Mouse (Mus musculus): ENCODE data around the gene AI854703. TPM values are rescaled to one million over a fixed set of nuclear protein-coding genes. Genes with fewer than 3 reads are reported as not detected.
"Not testable (repeated sequence)": the region's sequence is repeated elsewhere in the genome, so short reads cannot be mapped to it uniquely, and the experiment has no call there.

Gene AI854703
- total and polyA plus RNA-seq, 3 experiments = 0.11 TPM; not detected in 2

- TF ChIP-seq TAL1 (conservative IDR thresholded peaks at IDR 0.05; ENCODE audit: low read depth, low read length) (no peak), POLR2AphosphoS5 (IDR thresholded peaks at IDR 0.05; ENCODE audit: insufficient replicate concordance, low read depth, low read length) (no peak), GATA1 (IDR thresholded peaks at IDR 0.05; ENCODE audit: borderline replicate concordance, low read length) (no peak), CTCF (IDR thresholded peaks at IDR 0.05; ENCODE audit: low read depth, low read length) (no peak), GATA2 (IDR thresholded peaks at IDR 0.05; ENCODE audit: borderline replicate concordance, low read depth, low read length) (no peak)
- DNase-seq (ENCODE audit: low spot score) (no peak), ATAC-seq (ENCODE audit: extremely low read depth, insufficient number of reproducible peaks, low FRiP score, poor library complexity, severe bottlenecking) (no peak)
- H3K27me3 ChIP-seq (ENCODE audit: insufficient read depth, low read length) = no peaks in the 10 kb centered on the region
- H3K9me3 ChIP-seq (replicated peaks) = no peaks in the 10 kb centered on the region
- H3K4me1 ChIP-seq (ENCODE audit: insufficient read depth, low read depth, low read length) = no peaks in the 10 kb centered on the region
- no peaks in the 10 kb centered on the region for H3K36me3 ChIP-seq (replicated peaks)
- H3K4me3 ChIP-seq (ENCODE audit: low read depth, low read length) = no peak overlapping the region
Measured at GRCm38 (mm10) chr6:48609512-48609911, 17.1 kb upstream of the AI854703 start.

DNA sequence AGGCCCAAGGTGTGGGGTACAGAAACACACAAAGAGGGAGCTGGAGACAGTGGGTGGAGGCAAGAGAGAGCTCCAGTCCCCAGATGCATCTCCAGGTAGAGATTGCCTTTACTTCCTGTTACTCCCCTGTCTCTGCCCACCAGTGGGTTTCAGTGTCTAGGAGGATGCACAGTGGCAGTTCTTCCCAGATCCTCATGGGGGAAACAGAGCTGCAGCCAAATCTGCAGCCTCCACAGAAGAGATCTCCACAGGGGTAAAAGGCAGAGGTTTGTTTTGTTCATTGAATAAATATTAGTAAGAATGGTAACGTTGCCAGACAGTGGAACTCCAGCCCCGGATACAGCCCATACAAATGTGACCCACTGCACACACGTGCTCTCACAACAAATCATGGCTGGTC lies 15.9 kb upstream of the AI854703 start:
- H3K9me3 ChIP-seq (replicated peaks) = no peaks in the 10 kb centered on the region
- ATAC-seq (ENCODE audit: extremely low read depth, insufficient number of reproducible peaks, low FRiP score, poor library complexity, severe bottlenecking) = no peak
- no peaks in the 10 kb centered on the region for H3K36me3 ChIP-seq (replicated peaks)
- TF ChIP-seq CTCF (IDR thresholded peaks at IDR 0.05; ENCODE audit: low read depth, low read length) (no peak), TAL1 (conservative IDR thresholded peaks at IDR 0.05; ENCODE audit: low read depth, low read length) (no peak), POLR2AphosphoS5 (IDR thresholded peaks at IDR 0.05; ENCODE audit: insufficient replicate concordance, low read depth, low read length) (no peak), GATA2 (IDR thresholded peaks at IDR 0.05; ENCODE audit: borderline replicate concordance, low read depth, low read length) (no peak), GATA1 (IDR thresholded peaks at IDR 0.05; ENCODE audit: borderline replicate concordance, low read length) (no peak)
- no peaks in the 10 kb centered on the region for H3K4me1 ChIP-seq (ENCODE audit: insufficient read depth, low read depth, low read length)
- no peak overlapping the region for H3K4me3 ChIP-seq (ENCODE audit: low read depth, low read length)
- no peak for DNase-seq (ENCODE audit: low spot score)
- H3K27me3 ChIP-seq (ENCODE audit: insufficient read depth, low read length) = no peaks in the 10 kb centered on the region

GRCm38 (mm10) chr6:48613464-48613863 lies 13.1 kb upstream of the AI854703 start:
- DNase-seq (ENCODE audit: low spot score) = no peak
- no peak overlapping the region for H3K4me3 ChIP-seq (ENCODE audit: low read depth, low read length)

GRCm38 (mm10) chr6:48614756-48615155 lies 11.8 kb upstream of the AI854703 start:
- ATAC-seq (ENCODE audit: extremely low read depth, insufficient number of reproducible peaks, low FRiP score, poor library complexity, severe bottlenecking) = no peak
- H3K9me3 ChIP-seq (replicated peaks) = no peaks in the 10 kb centered on the region
- H3K36me3 ChIP-seq (replicated peaks) = no peaks in the 10 kb centered on the region

More at GRCm38 (mm10) chr6:48613464-48613863, 13.1 kb upstream of the AI854703 start:
- H3K9me3 ChIP-seq (replicated peaks) = no peaks in the 10 kb centered on the region
- H3K27me3 ChIP-seq (ENCODE audit: insufficient read depth, low read length) = no peaks in the 10 kb centered on the region
- no peak for TF ChIP-seq POLR2AphosphoS5 (IDR thresholded peaks at IDR 0.05; ENCODE audit: insufficient replicate concordance, low read depth, low read length)
- TF ChIP-seq CTCF (IDR thresholded peaks at IDR 0.05; ENCODE audit: low read depth, low read length) = no peak
- TF ChIP-seq TAL1 (conservative IDR thresholded peaks at IDR 0.05; ENCODE audit: low read depth, low read length) = no peak
- TF ChIP-seq GATA1 (IDR thresholded peaks at IDR 0.05; ENCODE audit: borderline replicate concordance, low read length) = no peak
- TF ChIP-seq GATA2 (IDR thresholded peaks at IDR 0.05; ENCODE audit: borderline replicate concordance, low read depth, low read length) = no peak
- no peak for ATAC-seq (ENCODE audit: extremely low read depth, insufficient number of reproducible peaks, low FRiP score, poor library complexity, severe bottlenecking)
- H3K4me1 ChIP-seq (ENCODE audit: insufficient read depth, low read depth, low read length) = no peaks in the 10 kb centered on the region
- no peaks in the 10 kb centered on the region for H3K36me3 ChIP-seq (replicated peaks)

DNA sequence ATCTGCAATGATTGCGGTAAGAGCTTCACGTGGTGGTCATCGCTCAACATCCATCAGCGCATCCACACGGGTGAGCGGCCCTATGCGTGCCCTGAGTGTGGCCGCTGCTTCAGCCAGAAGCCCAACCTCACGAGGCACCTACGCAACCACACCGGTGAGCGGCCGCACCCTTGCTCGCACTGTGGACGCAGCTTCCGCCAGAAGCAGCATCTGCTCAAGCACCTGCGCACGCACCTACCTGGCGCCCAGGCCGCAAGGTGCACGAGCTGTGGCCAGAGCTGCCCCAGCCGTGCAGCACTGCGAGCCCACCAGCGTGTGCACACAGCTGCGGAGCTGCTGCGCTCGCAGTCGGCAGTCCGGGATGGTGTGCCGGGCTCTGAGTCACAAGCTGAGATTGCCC lies 6.5 kb upstream of the AI854703 start:
- H3K4me3 ChIP-seq (ENCODE audit: low read depth, low read length) = no peak overlapping the region; the same call in 1 of the 2 replicates
- H3K27me3 ChIP-seq (ENCODE audit: insufficient read depth, low read length) = peaks cover 3% of the 10 kb centered on the region; the same call in 1 of the 2 replicates
- H3K36me3 ChIP-seq (replicated peaks) = no peaks in the 10 kb centered on the region
- no peak for DNase-seq (ENCODE audit: low spot score)
- no peaks in the 10 kb centered on the region for H3K9me3 ChIP-seq (replicated peaks)
- no peak for ATAC-seq (ENCODE audit: extremely low read depth, insufficient number of reproducible peaks, low FRiP score, poor library complexity, severe bottlenecking)
- no peak for TF ChIP-seq TAL1 (conservative IDR thresholded peaks at IDR 0.05; ENCODE audit: low read depth, low read length)
- TF ChIP-seq GATA2 (IDR thresholded peaks at IDR 0.05; ENCODE audit: borderline replicate concordance, low read depth, low read length) = no peak
- no peak for TF ChIP-seq POLR2AphosphoS5 (IDR thresholded peaks at IDR 0.05; ENCODE audit: insufficient replicate concordance, low read depth, low read length)
- TF ChIP-seq CTCF (IDR thresholded peaks at IDR 0.05; ENCODE audit: low read depth, low read length) = no peak
- no peak for TF ChIP-seq GATA1 (IDR thresholded peaks at IDR 0.05; ENCODE audit: borderline replicate concordance, low read length)
- no peaks in the 10 kb centered on the region for H3K4me1 ChIP-seq (ENCODE audit: insufficient read depth, low read depth, low read length)

More at GRCm38 (mm10) chr6:48614756-48615155, 11.8 kb upstream of the AI854703 start:
- no peak for DNase-seq (ENCODE audit: low spot score)
- no peaks in the 10 kb centered on the region for H3K4me1 ChIP-seq (ENCODE audit: insufficient read depth, low read depth, low read length)
- TF ChIP-seq TAL1 (conservative IDR thresholded peaks at IDR 0.05; ENCODE audit: low read depth, low read length) (no peak), POLR2AphosphoS5 (IDR thresholded peaks at IDR 0.05; ENCODE audit: insufficient replicate concordance, low read depth, low read length) (no peak), GATA1 (IDR thresholded peaks at IDR 0.05; ENCODE audit: borderline replicate concordance, low read length) (no peak), CTCF (IDR thresholded peaks at IDR 0.05; ENCODE audit: low read depth, low read length) (no peak), GATA2 (IDR thresholded peaks at IDR 0.05; ENCODE audit: borderline replicate concordance, low read depth, low read length) (no peak)
- H3K4me3 ChIP-seq (ENCODE audit: low read depth, low read length) = no peak overlapping the region
- peaks cover 3% of the 10 kb centered on the region; the same call in 1 of the 2 replicates for H3K27me3 ChIP-seq (ENCODE audit: insufficient read depth, low read length)

DNA sequence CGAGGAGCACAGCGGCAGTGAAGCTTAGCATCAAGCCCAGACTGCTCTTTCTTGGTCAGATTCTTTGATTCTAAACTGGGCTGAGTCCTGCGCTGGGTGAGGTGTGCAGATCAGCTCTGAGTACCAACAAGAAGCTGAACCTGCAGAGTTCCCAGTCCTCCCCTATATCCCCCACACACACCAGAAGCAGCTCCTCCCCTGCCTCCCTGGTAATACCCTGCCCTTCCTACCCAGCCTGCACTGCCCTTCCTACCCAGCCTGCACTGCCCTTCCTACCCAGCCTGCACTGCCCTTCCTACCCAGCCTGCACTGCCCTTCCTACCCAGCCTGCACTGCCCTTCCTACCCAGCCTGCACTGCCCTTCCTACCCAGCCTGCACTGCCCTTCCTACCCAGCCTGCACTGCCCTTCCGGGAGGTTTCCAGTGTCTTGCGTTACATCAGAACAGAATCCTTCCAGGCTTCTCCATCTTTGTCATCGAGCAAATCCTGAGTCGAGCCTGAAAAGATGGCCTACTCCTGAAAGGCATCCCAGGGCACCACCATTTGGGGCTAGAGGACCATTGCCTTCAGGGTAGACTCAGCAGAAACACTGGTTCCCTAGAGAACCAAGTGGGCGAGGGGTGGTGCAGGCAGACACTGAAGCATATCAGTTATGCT lies 4.2 kb upstream of the AI854703 start:
- ATAC-seq (ENCODE audit: extremely low read depth, insufficient number of reproducible peaks, low FRiP score, poor library complexity, severe bottlenecking) = not testable (repeated sequence)

More for the DNA sequence above, 4.2 kb upstream of the AI854703 start:
- not testable (repeated sequence) for H3K36me3 ChIP-seq (replicated peaks); H3K4me3 ChIP-seq (ENCODE audit: low read depth, low read length); H3K27me3 ChIP-seq (ENCODE audit: insufficient read depth, low read length); DNase-seq (ENCODE audit: low spot score); H3K9me3 ChIP-seq (replicated peaks); H3K4me1 ChIP-seq (ENCODE audit: insufficient read depth, low read depth, low read length)
